Mouse (Mus musculus) ES-Bruce4 (cell line): Measurements from ENCODE around the gene Ctps2. TPM values are rescaled to one million over a fixed set of nuclear protein-coding genes. Genes with fewer than 3 reads are reported as not detected.

Experiments
- H3K27ac ChIP-seq: 2 replicates; pipeline ENCODE4 v1.5.1; 2012; ENCODE audit warnings: low read length, inconsistent platforms; ENCODE audit not compliant: insufficient read depth
- H3K27me3 ChIP-seq: 2 replicates; pipeline ENCODE4 v1.6.1; 2012; ENCODE audit warnings: mild to moderate bottlenecking, low read length, inconsistent platforms; ENCODE audit not compliant: control insufficient read depth, poor library complexity, insufficient read depth, severe bottlenecking
- H3K36me3 ChIP-seq: 2 replicates; pipeline ENCODE4 v1.6.1; 2012; ENCODE audit warnings: inconsistent platforms, mild to moderate bottlenecking, low read length, moderate library complexity; ENCODE audit not compliant: control insufficient read depth, poor library complexity, insufficient read depth, severe bottlenecking
- H3K4me1 ChIP-seq: one replicate; pipeline ENCODE4 v1.8.1; 2011; ENCODE audit warnings: low read length; ENCODE audit not compliant: control insufficient read depth, insufficient read depth
- H3K4me3 ChIP-seq: 2 replicates; pipeline ENCODE4 v1.5.1; 2011; ENCODE audit warnings: low read depth, mild to moderate bottlenecking, low read length
- H3K9ac ChIP-seq: 2 replicates; pipeline ENCODE4 v1.6.1; 2012; ENCODE audit warnings: low read depth, mild to moderate bottlenecking, inconsistent platforms; ENCODE audit not compliant: poor library complexity, severe bottlenecking
- H3K9me3 ChIP-seq: replicated peaks from 2 replicates; pipeline ENCODE4 v1.6.1; 2012; ENCODE audit warnings: mild to moderate bottlenecking, low read length, inconsistent platforms; ENCODE audit not compliant: control insufficient read depth, poor library complexity, insufficient read depth, severe bottlenecking
- CTCF ChIP-seq: IDR thresholded peaks from one replicate; pipeline ENCODE4 v1.8.1; 2011; ENCODE audit warnings: low read depth, low read length
- EP300 ChIP-seq: IDR thresholded peaks from 2 replicates; pipeline ENCODE4 v1.6.1; 2011; ENCODE audit warnings: low read depth, low read length; ENCODE audit not compliant: insufficient read depth
- POLR2A ChIP-seq: IDR thresholded peaks from one replicate; pipeline ENCODE4 v1.8.1; 2011; ENCODE audit warnings: low read length; ENCODE audit not compliant: insufficient read depth
- polyA plus RNA-seq: library from polyadenylated mRNA; stranded (reverse); fragments of >200 nt; gene quantifications from 2 replicates; pipeline ENCODE4 v1.2.4, GENCODE M21; 2011; ENCODE audit warnings: low read depth; ENCODE audit not compliant: missing spikeins, insufficient read depth, insufficient read length

The Ctps2 gene
- polyA plus RNA-seq, 1 experiment: 47.9 TPM

- no peaks in the 10 kb centered on the region for H3K4me1 ChIP-seq
- TF ChIP-seq EP300 (no peak), POLR2A (no peak)
- no peak overlapping the region for H3K4me3 ChIP-seq
- H3K9ac ChIP-seq: no peak overlapping the region
- H3K27me3 ChIP-seq: no peaks in the 10 kb centered on the region
- no peaks in the 10 kb centered on the region for H3K9me3 ChIP-seq
- no peak overlapping the region for H3K27ac ChIP-seq
- no peaks in the 10 kb centered on the region; the same call in 1 of the 2 replicates for H3K36me3 ChIP-seq
Observed at GRCm38 (mm10) chrX:162913651-162914050, 12.6 kb downstream of the Ctps2 start.

- H3K4me1 ChIP-seq: no peaks in the 10 kb centered on the region
- no peaks in the 10 kb centered on the region for H3K9me3 ChIP-seq
- H3K27me3 ChIP-seq: no peaks in the 10 kb centered on the region
- no peak overlapping the region for H3K27ac ChIP-seq
- H3K4me3 ChIP-seq: no peak overlapping the region
- H3K36me3 ChIP-seq: no peaks in the 10 kb centered on the region; the same call in 1 of the 2 replicates
- no peak overlapping the region for H3K9ac ChIP-seq
- TF ChIP-seq POLR2A (no peak), CTCF (no peak), EP300 (no peak)
Observed at GRCm38 (mm10) chrX:162915697-162916096, 14.7 kb downstream of the Ctps2 start.

- no peaks in the 10 kb centered on the region for H3K9me3 ChIP-seq
- H3K36me3 ChIP-seq: no peaks in the 10 kb centered on the region
- H3K27me3 ChIP-seq: no peaks in the 10 kb centered on the region
- H3K9ac ChIP-seq: no peak overlapping the region
- TF ChIP-seq EP300: no peak
- TF ChIP-seq CTCF: no peak
- TF ChIP-seq POLR2A: no peak
- H3K4me1 ChIP-seq: no peaks in the 10 kb centered on the region
- H3K27ac ChIP-seq: no peak overlapping the region
- no peak overlapping the region for H3K4me3 ChIP-seq
Observed at GRCm38 (mm10) chrX:162921487-162922125, 20.6 kb downstream of the Ctps2 start.

- H3K4me3 ChIP-seq: no peak overlapping the region
- H3K36me3 ChIP-seq: no peaks in the 10 kb centered on the region; the same call in 1 of the 2 replicates
- H3K27ac ChIP-seq: no peak overlapping the region
- no peaks in the 10 kb centered on the region for H3K27me3 ChIP-seq
- no peaks in the 10 kb centered on the region for H3K4me1 ChIP-seq
- H3K9ac ChIP-seq: no peak overlapping the region
- no peaks in the 10 kb centered on the region for H3K9me3 ChIP-seq
- TF ChIP-seq CTCF: no peak
- TF ChIP-seq POLR2A: no peak
- no peak for TF ChIP-seq EP300
Observed at GRCm38 (mm10) chrX:162931467-162931866, 30.4 kb downstream of the Ctps2 start.

- no peaks in the 10 kb centered on the region for H3K27me3 ChIP-seq
Observed at GRCm38 (mm10) chrX:162942027-162942426, 41.0 kb downstream of the Ctps2 start.

GRCm38 (mm10) chrX:162949811-162950439 is 48.9 kb downstream of the Ctps2 start:
- no peak for TF ChIP-seq POLR2A
- no peak for TF ChIP-seq EP300
- no peak for TF ChIP-seq CTCF
- Histone ChIP-seq H3K27ac (no peak overlapping the region), H3K9me3 (no peaks in the 10 kb centered on the region), H3K4me1 (no peaks in the 10 kb centered on the region), H3K9ac (no peak overlapping the region), H3K4me3 (no peak overlapping the region), H3K27me3 (no peaks in the 10 kb centered on the region), H3K36me3 (no peaks in the 10 kb centered on the region)

More at GRCm38 (mm10) chrX:162942027-162942426, 41.0 kb downstream of the Ctps2 start:
- no peaks in the 10 kb centered on the region for H3K4me1 ChIP-seq
- H3K36me3 ChIP-seq: no peaks in the 10 kb centered on the region
- H3K4me3 ChIP-seq: no peak overlapping the region
- TF ChIP-seq EP300 (no peak), POLR2A (no peak), CTCF (no peak)
- no peaks in the 10 kb centered on the region for H3K9me3 ChIP-seq
- no peak overlapping the region for H3K9ac ChIP-seq
- no peak overlapping the region for H3K27ac ChIP-seq
